Mouse (Mus musculus) thymus, adult 2 months (tissue): Measurements from ENCODE around the gene Elf5.

Experiments used
- CTCF ChIP-seq: fragments of 200-500 bp; IDR thresholded peaks from 2 replicates; pipeline ENCODE4 v1.5.1; 2012; ENCODE audit warnings: mild to moderate bottlenecking, control low read depth, low read length, moderate library complexity, borderline replicate concordance; ENCODE audit not compliant: control insufficient read depth, poor library complexity, insufficient read depth; ENCODE audit errors: extremely low read depth
- POLR2A ChIP-seq: fragments of 200-500 bp; IDR thresholded peaks from 2 replicates; pipeline ENCODE4 v1.6.1; 2012; ENCODE audit warnings: mild to moderate bottlenecking, low read length, control low read depth, moderate library complexity; ENCODE audit not compliant: control insufficient read depth, poor library complexity, insufficient read depth; ENCODE audit errors: extremely low read depth

- TF ChIP-seq CTCF: no peak
- TF ChIP-seq POLR2A: no peak
Observed at GRCm38 (mm10) chr2:103457048-103457447, 45.6 kb downstream of the Elf5 start.
